Mouse (Mus musculus) right cerebral cortex, postnatal 10 days (tissue): ENCODE measurements around the gene Hist1h2an.
"Not testable (repeated sequence)": the region's sequence is repeated elsewhere in the genome, so short reads cannot be mapped to it uniquely, and the experiment has no call there.

Experiments used
- DNase-seq, 2 experiments: peaks; one replicate each; pipeline ENCODE4 v3.0.0; 2021; ENCODE audit warnings: low spot score in 2 of 2

Gene Hist1h2an

GRCm38 (mm10) chr13:21783255-21783617 is 3.8 kb downstream of the Hist1h2an start, which contains the start of gene Hist1h3i:
Gene Hist1h3i, minus strand, starts transcription at chr13:21783370.
- DNase-seq: peak; percentile 65 to 83

GRCm38 (mm10) chr13:21782361-21783254 is 4.4 kb downstream of the Hist1h2an start:
- not testable (repeated sequence) for DNase-seq

- DNase-seq: no peak
These were observed 5.4 kb downstream of the Hist1h2an start for GRCm38 (mm10) chr13:21781639-21782038.

- DNase-seq: no peak
These were observed 5.9 kb downstream of the Hist1h2an start for GRCm38 (mm10) chr13:21781021-21781555.

- DNase-seq: peak; percentile 48 to 51
These were observed 7.0 kb downstream of the Hist1h2an start, which contains the start of gene Hist1h1b for GRCm38 (mm10) chr13:21779767-21780731. Gene Hist1h1b, minus strand, starts transcription at chr13:21780625.

- DNase-seq: peak; percentile 80 to 89
These were observed 7.9 kb downstream of the Hist1h2an start for GRCm38 (mm10) chr13:21778814-21779766.

GRCm38 (mm10) chr13:21755707-21756106 is 31.3 kb downstream of the Hist1h2an start:
- no peak for DNase-seq

GRCm38 (mm10) chr13:21754294-21755001 is 32.6 kb downstream of the Hist1h2an start:
- DNase-seq: peak; percentile 51 to 65

GRCm38 (mm10) chr13:21753524-21754285 is 33.3 kb downstream of the Hist1h2an start, which contains the start of the genes Hist1h2ak and Hist1h2bn:
Gene Hist1h2ak, minus strand, starts transcription at chr13:21753827.
Gene Hist1h2bn, plus strand, starts transcription at chr13:21754123.
- DNase-seq: peak; percentile 70 to 92

- no peak for DNase-seq
These were observed 33.9 kb downstream of the Hist1h2an start for GRCm38 (mm10) chr13:21753051-21753523.

GRCm38 (mm10) chr13:21752356-21752755 is 34.7 kb downstream of the Hist1h2an start:
- no peak for DNase-seq

- DNase-seq: no peak
These were observed 35.2 kb downstream of the Hist1h2an start for GRCm38 (mm10) chr13:21751827-21752226.

GRCm38 (mm10) chr13:21751417-21751816 is 35.6 kb downstream of the Hist1h2an start:
- no peak for DNase-seq

GRCm38 (mm10) chr13:21750159-21751017 is 36.6 kb downstream of the Hist1h2an start, which contains the start of gene Hist1h4k:
Gene Hist1h4k, minus strand, starts transcription at chr13:21750505.
- peak; percentile 96 for DNase-seq

GRCm38 (mm10) chr13:21749387-21750158 is 37.4 kb downstream of the Hist1h2an start:
- DNase-seq: no peak

- no peak for DNase-seq
These were observed 42.0 kb downstream of the Hist1h2an start for GRCm38 (mm10) chr13:21745006-21745405.
